In the genomic region with DNA sequence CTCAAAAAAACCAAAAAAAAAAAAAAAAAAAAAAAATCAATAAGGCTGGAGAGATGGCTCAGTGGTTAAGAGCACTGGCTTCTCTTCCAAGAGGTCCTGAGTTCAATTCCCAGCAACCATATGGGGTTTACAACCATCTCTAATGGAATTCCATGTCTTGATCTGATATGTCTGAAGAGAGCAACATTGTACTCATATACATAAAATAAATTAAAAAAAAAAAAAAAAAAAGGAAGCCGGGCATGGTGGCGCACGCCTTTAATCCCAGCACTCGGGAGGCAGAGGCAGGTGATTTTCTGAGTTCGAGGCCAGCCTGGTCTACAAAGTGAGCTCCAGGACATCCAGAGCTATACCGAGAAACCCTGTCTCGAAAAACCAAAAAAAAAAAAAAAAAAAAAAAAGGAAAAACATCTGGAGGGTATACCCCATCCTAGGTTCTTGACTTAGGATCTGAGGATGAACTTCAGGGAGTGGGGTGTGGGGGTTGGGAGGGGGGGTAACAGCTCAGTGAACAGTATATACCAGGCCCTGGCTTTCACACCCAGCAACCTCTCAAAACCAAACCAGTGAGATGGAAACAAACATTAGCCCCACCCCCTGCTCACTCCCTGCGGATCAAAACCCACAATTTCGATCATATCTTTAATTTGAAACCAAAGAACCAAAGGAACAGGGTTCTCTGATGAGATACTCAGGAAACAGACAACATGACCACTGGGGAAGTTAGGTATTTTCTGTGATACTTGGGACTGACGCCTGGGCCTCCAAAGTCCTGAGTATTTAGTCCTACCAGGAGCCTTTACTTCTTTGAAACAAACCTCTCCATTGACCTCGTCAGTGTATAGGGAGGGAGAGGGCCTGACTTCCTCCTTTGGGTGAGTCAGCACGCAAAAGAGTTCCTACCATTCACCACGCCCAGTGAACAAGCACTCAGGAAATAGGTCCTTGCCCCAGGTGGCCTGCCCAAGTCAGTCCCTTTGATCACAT, we compare ENCODE assay signal across 10 mouse cellular contexts. TPM values are rescaled to one million over a fixed set of nuclear protein-coding genes. Genes with fewer than 3 reads are reported as not detected.
DNase-seq lines count a peak whose midpoint lies in the region; ATAC-seq and TF ChIP-seq lines count a peak whose summit lies in the region.
"Had no signal": no experiment of that assay in that cellular context is flagged by ENCODE, and none has a peak within 500 bp of the region (broad histone marks: within the 10 kb centered on the region; RNA-seq: fewer than 3 reads in every experiment).

No protein-coding gene starts in this region.

- peak; percentile 93 for ATAC-seq in liver, postnatal 0 days
- peak; percentile 82 for ATAC-seq in stomach, embryonic 15.5 days (ENCODE audit: insufficient read depth, low FRiP score, low read depth)
- no peak for ATAC-seq in forebrain, embryonic 13.5 days
- ATAC-seq: forebrain, embryonic 16.5 days had no signal

- TF ChIP-seq POLR2A in spleen, adult 2 months (IDR thresholded peaks at IDR 0.05; ENCODE audit: low read depth, low read length) = no peak

- no peaks in the 10 kb centered on the region for H3K36me3 ChIP-seq in spleen, adult 2 months (ENCODE audit: control insufficient read depth, insufficient read depth, low read length)
- no peaks in the 10 kb centered on the region for H3K36me3 ChIP-seq in liver, postnatal 0 days (replicated peaks; ENCODE audit: insufficient read depth, low read length)
- no peaks in the 10 kb centered on the region for H3K36me3 ChIP-seq in stomach, embryonic 15.5 days
- no peaks in the 10 kb centered on the region for H3K36me3 ChIP-seq in forebrain, embryonic 13.5 days (ENCODE audit: poor library complexity, severe bottlenecking)

- no peak for TF ChIP-seq CTCF in spleen, adult 2 months (IDR thresholded peaks at IDR 0.05; ENCODE audit: extremely low read depth, insufficient read depth, insufficient read length, insufficient replicate concordance)
- no peak for TF ChIP-seq CTCF in liver, postnatal 0 days (IDR thresholded peaks at IDR 0.05; ENCODE audit: low read depth)

- H3K4me3 ChIP-seq in spleen, adult 2 months (ENCODE audit: extremely low read depth, insufficient read depth, insufficient read length) = no peak overlapping the region
- no peak overlapping the region for H3K4me3 ChIP-seq in liver, postnatal 0 days (ENCODE audit: low read depth, low read length)
- no peak overlapping the region for H3K4me3 ChIP-seq in stomach, embryonic 15.5 days (replicated peaks)
- no peak overlapping the region for H3K4me3 ChIP-seq in forebrain, embryonic 13.5 days

- no peaks in the 10 kb centered on the region for H3K27me3 ChIP-seq in spleen, adult 2 months (ENCODE audit: control insufficient read depth, insufficient read depth, low read length)
- no peaks in the 10 kb centered on the region for H3K27me3 ChIP-seq in liver, postnatal 0 days (ENCODE audit: insufficient read depth, low read length)
- no peaks in the 10 kb centered on the region for H3K27me3 ChIP-seq in stomach, embryonic 15.5 days (replicated peaks)
- no peaks in the 10 kb centered on the region for H3K27me3 ChIP-seq in forebrain, embryonic 13.5 days

- peaks cover 6% of the 10 kb centered on the region; the same call in 1 of the 2 replicates for H3K4me1 ChIP-seq in spleen, adult 2 months (ENCODE audit: control insufficient read depth, insufficient read depth, insufficient read length)
- peaks cover 8% of the 10 kb centered on the region for H3K4me1 ChIP-seq in liver, postnatal 0 days (ENCODE audit: insufficient read depth)
- no peaks in the 10 kb centered on the region for H3K4me1 ChIP-seq in stomach, embryonic 15.5 days
- H3K4me1 ChIP-seq in forebrain, embryonic 13.5 days = no peaks in the 10 kb centered on the region

- H3K4me2 ChIP-seq in liver, postnatal 0 days (ENCODE audit: low read depth, low read length) = peak overlapping the region; percentile 39
- no peak overlapping the region for H3K4me2 ChIP-seq in stomach, embryonic 15.5 days
- no peak overlapping the region for H3K4me2 ChIP-seq in forebrain, embryonic 13.5 days

- H3K27ac ChIP-seq in spleen, adult 2 months (ENCODE audit: insufficient read depth, low read length) = peak overlapping the region; percentile 33; the same call in 1 of the 2 replicates
- H3K27ac ChIP-seq in liver, postnatal 0 days (ENCODE audit: low read depth) = peak overlapping the region; percentile 89
- peak overlapping the region; percentile 57; the same call in 1 of the 2 replicates for H3K27ac ChIP-seq in stomach, embryonic 15.5 days
- no peak overlapping the region for H3K27ac ChIP-seq in forebrain, embryonic 13.5 days

- H3K9me3 ChIP-seq in liver, postnatal 0 days (ENCODE audit: low read length) = no peaks in the 10 kb centered on the region
- H3K9me3 ChIP-seq in stomach, embryonic 15.5 days = no peaks in the 10 kb centered on the region
- H3K9me3 ChIP-seq in forebrain, embryonic 13.5 days (replicated peaks) = no peaks in the 10 kb centered on the region

- 44% methylated on average over 13 of the region's 13 CpGs for WGBS in spleen, adult 2 months
- WGBS in liver, postnatal 0 days (ENCODE audit: insufficient replicate concordance) = 59% methylated on average over 13 of the region's 13 CpGs
- 69% methylated on average over 13 of the region's 13 CpGs for WGBS in stomach, embryonic 15.5 days
- WGBS in forebrain, embryonic 13.5 days = 79% methylated on average over 13 of the region's 13 CpGs

- DNase-seq in spleen, adult 2 months (ENCODE audit: low read depth in 1 of 2, low spot score in 2 of 2) = peak; percentile 47 to 48
- DNase-seq in spleen, adult 12 weeks (ENCODE audit: low spot score) = no peak
- peak; percentile 80 for DNase-seq in c-Kit-negative CD71-positive TER-119-positive erythroid progenitor cells, embryonic 14.5 days (ENCODE audit: low read depth, low spot score)
- peak; percentile 64 for DNase-seq in liver, postnatal 0 days
- DNase-seq in gastrocnemius, adult 8-10 months (ENCODE audit: low spot score in 2 of 2) = no peak
- no peak for DNase-seq in heart, adult 18-20 months
- DNase-seq: layer of hippocampus, adult 9-11 months had no signal

- peak; percentile 55 for TF ChIP-seq EP300 in liver, postnatal 0 days (IDR thresholded peaks at IDR 0.05; ENCODE audit: low read depth)

- H3K9ac ChIP-seq in liver, postnatal 0 days (replicated peaks) = no peak overlapping the region
- H3K9ac ChIP-seq in stomach, embryonic 15.5 days = no peak overlapping the region
- no peak overlapping the region for H3K9ac ChIP-seq in forebrain, embryonic 13.5 days

RNA-seq across cellular contexts. Expression of a gene that starts 6.5 kb away (rescaled TPM):
- polyA plus RNA-seq in spleen, adult 2 months (2012; rRNA removed) = 18.9 and 21.1 TPM in 2 replicates
- polyA plus RNA-seq in liver, postnatal 0 days (2015; fragmentation: Nextera tagmentation; extraction: Ambion mirVana) = 10.3 and 10.8 TPM in 2 replicates
- polyA plus RNA-seq in stomach, embryonic 15.5 days (2015; fragmentation: Nextera tagmentation; extraction: Ambion mirVana) = 42.2 and 47.2 TPM in 2 replicates
- polyA plus RNA-seq in forebrain, embryonic 13.5 days (2015; fragmentation: Nextera tagmentation; extraction: Ambion mirVana) = 85.0 and 88.2 TPM in 2 replicates
- total RNA-seq in gastrocnemius, adult 8-10 months (2022) = 10 to 100 TPM; 32.7 to 43.3 (median 39.8) TPM
- 10 to 100 TPM; 72.5 to 76.3 TPM for total RNA-seq in heart, adult 18-20 months (2021)

RNA-seq across cellular contexts. Expression of a gene that starts 25.7 kb away (rescaled TPM):
- 1.5 and 1.8 TPM in 2 replicates for polyA plus RNA-seq in spleen, adult 2 months (2012; rRNA removed)
- polyA plus RNA-seq in liver, postnatal 0 days (2015; fragmentation: Nextera tagmentation; extraction: Ambion mirVana) = 0.59 and 0.71 TPM in 2 replicates
- polyA plus RNA-seq in stomach, embryonic 15.5 days (2015; fragmentation: Nextera tagmentation; extraction: Ambion mirVana) = 1.6 and 2.8 TPM in 2 replicates
- polyA plus RNA-seq in forebrain, embryonic 13.5 days (2015; fragmentation: Nextera tagmentation; extraction: Ambion mirVana) = 2.7 and 3.3 TPM in 2 replicates
- under 1 TPM; 0.39 to 0.78 (median 0.58) TPM for total RNA-seq in gastrocnemius, adult 8-10 months (2022)
- 100 to 1,000 TPM; 176 to 206 TPM for total RNA-seq in heart, adult 18-20 months (2021)

RNA-seq across cellular contexts. Expression of a gene that starts 40.8 kb away (rescaled TPM):
- polyA plus RNA-seq in spleen, adult 2 months (2012; rRNA removed) = 68.2 and 85.3 TPM in 2 replicates
- polyA plus RNA-seq in liver, postnatal 0 days (2015; fragmentation: Nextera tagmentation; extraction: Ambion mirVana) = 6.3 and 6.5 TPM in 2 replicates
- 16.0 and 16.3 TPM in 2 replicates for polyA plus RNA-seq in stomach, embryonic 15.5 days (2015; fragmentation: Nextera tagmentation; extraction: Ambion mirVana)
- 9.4 and 10.9 TPM in 2 replicates for polyA plus RNA-seq in forebrain, embryonic 13.5 days (2015; fragmentation: Nextera tagmentation; extraction: Ambion mirVana)
- total RNA-seq in gastrocnemius, adult 8-10 months (2022) = 10 to 100 TPM; 10.8 to 14.0 (median 12.7) TPM
- 10 to 100 TPM; 17.5 to 18.3 TPM for total RNA-seq in heart, adult 18-20 months (2021)

RNA-seq across cellular contexts. Expression of a gene that starts 47.5 kb away (rescaled TPM):
- 0.21 and 0.22 TPM in 2 replicates for polyA plus RNA-seq in spleen, adult 2 months (2012; rRNA removed)
- not detected in 2 replicates for polyA plus RNA-seq in liver, postnatal 0 days (2015; fragmentation: Nextera tagmentation; extraction: Ambion mirVana)
- 0.17 TPM in 1 of 2 replicates, not detected in the other for polyA plus RNA-seq in stomach, embryonic 15.5 days (2015; fragmentation: Nextera tagmentation; extraction: Ambion mirVana)
- 1.5 and 2.5 TPM in 2 replicates for polyA plus RNA-seq in forebrain, embryonic 13.5 days (2015; fragmentation: Nextera tagmentation; extraction: Ambion mirVana)
- total RNA-seq in gastrocnemius, adult 8-10 months (2022) = not detected
- not detected for total RNA-seq in heart, adult 18-20 months (2021)

Comparison
In these comparisons a context has a peak if more than half of its experiments do, and no peak if none do; other contexts are left out.
1. DNase-seq: peak in spleen, adult 2 months (2 of 2), c-Kit-negative CD71-positive TER-119-positive erythroid progenitor cells, embryonic 14.5 days (single experiment) and liver, postnatal 0 days (single experiment); none in spleen, adult 12 weeks (single experiment), gastrocnemius, adult 8-10 months (0 of 2) and heart, adult 18-20 months (0 of 2).